ENCODE assay signal across 21 mouse cellular contexts in the genomic region with DNA sequence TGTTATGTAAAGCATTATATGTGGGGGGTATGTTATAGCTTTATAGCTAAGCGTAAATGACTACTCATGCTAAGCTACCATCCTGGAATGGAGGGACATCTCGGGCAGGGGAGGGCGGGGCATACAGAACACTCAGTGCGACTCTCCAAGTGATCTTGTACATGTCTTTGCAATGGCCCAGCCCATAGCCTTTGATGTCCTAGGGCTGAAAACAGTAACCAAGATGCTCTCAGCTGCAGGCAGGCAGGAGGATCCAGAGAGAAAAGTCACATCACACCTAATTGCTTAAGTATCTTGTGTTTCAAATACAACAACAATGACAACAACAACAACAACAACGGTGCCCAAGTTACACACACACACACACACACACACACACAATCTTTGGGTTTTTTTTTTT.
"Had no signal": no experiment of that assay in that cellular context is flagged by ENCODE, and none has a peak within 500 bp of the region (broad histone marks: within the 10 kb centered on the region; RNA-seq: fewer than 3 reads in every experiment).

No protein-coding gene starts in this region.

- H3K4me3 ChIP-seq: heart, adult 2 months; heart, embryonic 10.5 days; heart, embryonic 12.5 days; hindbrain, embryonic 10.5 days; hindbrain, embryonic 12.5 days; intestine, embryonic 15.5 days; layer of hippocampus, adult 2 months; limb, embryonic 13.5 days; limb, embryonic 15.5 days had no signal

- H3K9ac ChIP-seq: heart, embryonic 12.5 days; hindbrain, embryonic 12.5 days; hindbrain, embryonic 14.5 days; intestine, embryonic 15.5 days; limb, embryonic 13.5 days; limb, embryonic 15.5 days had no signal

- H3K27me3 ChIP-seq: heart, embryonic 12.5 days; hindbrain, embryonic 12.5 days; intestine, embryonic 15.5 days; limb, embryonic 13.5 days; limb, embryonic 15.5 days had no signal

- H3K4me1 ChIP-seq: heart, embryonic 10.5 days; heart, embryonic 12.5 days; hindbrain, embryonic 10.5 days; hindbrain, embryonic 12.5 days; intestine, embryonic 15.5 days had no signal

- H3K9me3 ChIP-seq: heart, embryonic 10.5 days; heart, embryonic 12.5 days; hindbrain, embryonic 10.5 days; hindbrain, embryonic 12.5 days; intestine, embryonic 15.5 days; limb, embryonic 13.5 days; limb, embryonic 15.5 days had no signal

- ATAC-seq: forebrain, embryonic 16.5 days; hindbrain, embryonic 16.5 days; inflammation-experienced regulatory T-cells, adult 6 months; intestine, embryonic 15.5 days; intestine, postnatal 0 days had no signal

- H3K4me2 ChIP-seq: heart, embryonic 12.5 days; hindbrain, embryonic 12.5 days; hindbrain, embryonic 14.5 days; intestine, embryonic 15.5 days; limb, embryonic 13.5 days; limb, embryonic 15.5 days had no signal

- H3K27ac ChIP-seq: heart, embryonic 10.5 days; hindbrain, embryonic 10.5 days; hindbrain, embryonic 12.5 days; hindbrain, embryonic 14.5 days; intestine, embryonic 15.5 days; layer of hippocampus, adult 2 months; limb, embryonic 15.5 days had no signal

- DNase-seq: gastrocnemius, postnatal 14 days; kidney, adult 18-20 months; kidney, postnatal 10 days; kidney, postnatal 25 days; kidney, postnatal 4 days; layer of hippocampus, postnatal 36 days; left cerebral cortex, postnatal 4 days had no signal

- H3K36me3 ChIP-seq: heart, embryonic 10.5 days; heart, embryonic 12.5 days; hindbrain, embryonic 10.5 days; hindbrain, embryonic 12.5 days; intestine, embryonic 15.5 days; limb, embryonic 13.5 days; limb, embryonic 15.5 days had no signal
